Mouse (Mus musculus): ENCODE data around the gene Rasl10a.

- no peak for TF ChIP-seq FLI1 (IDR thresholded peaks at IDR 0.05; ENCODE audit: low read length)
- no peak for TF ChIP-seq GATA1 (IDR thresholded peaks at IDR 0.05; ENCODE audit: borderline replicate concordance, low read length)
These were observed 3.6 kb downstream of the Rasl10a start for GRCm38 (mm10) chr11:5061413-5062139.
